Mouse (Mus musculus) c-Kit-positive CD71-positive TER-119-negative erythroid progenitor cells, embryonic 14.5 days (primary cell): ENCODE data around the gene Lcmt1.
A peak's percentile ranks its signal among the peaks of the same experiment; 100 is the strongest.

Experiments
- DNase-seq: peaks from one replicate; pipeline ENCODE4 v3.0.0-alpha.2; 2013; ENCODE audit warnings: low read depth

Gene Lcmt1

GRCm38 (mm10) chr7:123459247-123459646 lies 89.7 kb downstream of the Lcmt1 start:
- peak; percentile 67 for DNase-seq

- no peak for DNase-seq
Measured at GRCm38 (mm10) chr7:123461316-123461715, 91.7 kb downstream of the Lcmt1 start.

GRCm38 (mm10) chr7:123462070-123462501 lies 92.5 kb downstream of the Lcmt1 start, which contains the start of gene Aqp8:
Gene Aqp8, plus strand, starts transcription at chr7:123462291.
- DNase-seq: peak; percentile 95

- no peak for DNase-seq
Measured at GRCm38 (mm10) chr7:123463569-123463968, 94.0 kb downstream of the Lcmt1 start.

GRCm38 (mm10) chr7:123465692-123466387 lies 96.3 kb downstream of the Lcmt1 start:
- DNase-seq: peak; percentile 46

- no peak for DNase-seq
Measured at GRCm38 (mm10) chr7:123467961-123468360, 98.4 kb downstream of the Lcmt1 start.
